Mouse (Mus musculus) G1E (cell line): ENCODE measurements around the gene Tmem245.

Source experiments
- CTCF ChIP-seq: IDR thresholded peaks from 2 replicates; pipeline ENCODE4 v1.5.1; 2012; ENCODE audit warnings: low read depth, low read length, inconsistent platforms, mixed read lengths
- GATA1 ChIP-seq: IDR thresholded peaks from 2 replicates; pipeline ENCODE4 v1.6.1; 2012; ENCODE audit warnings: borderline replicate concordance, low read length, inconsistent platforms, mixed read lengths

GRCm38 (mm10) chr4:56957518-56957917 lies 10.3 kb upstream of the Tmem245 start:
- TF ChIP-seq GATA1 (no peak), CTCF (no peak)
